In the genomic region with DNA sequence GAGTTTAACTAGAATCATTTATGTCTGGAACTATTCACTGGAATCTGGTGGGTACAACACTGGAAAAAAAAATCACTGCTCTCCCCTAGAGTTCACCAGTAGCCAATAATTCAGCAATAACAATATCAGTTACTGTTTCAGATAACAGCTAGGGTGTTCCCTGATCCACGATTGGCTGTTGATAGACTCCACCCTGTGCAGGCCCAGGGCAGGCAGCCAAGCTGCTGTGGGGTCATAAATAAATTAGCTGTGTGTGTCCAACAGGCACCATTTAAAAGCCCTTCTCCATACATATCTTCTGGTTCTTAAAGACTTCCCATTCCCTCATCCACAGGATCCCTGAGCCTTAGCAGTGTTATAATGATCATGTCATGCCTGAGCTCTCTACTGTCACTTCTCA, we compare ENCODE assay signal across 26 mouse cellular contexts.
DNase-seq lines count a peak whose midpoint lies in the region; ATAC-seq and TF ChIP-seq lines count a peak whose summit lies in the region.
"Had no signal": no experiment of that assay in that cellular context is flagged by ENCODE, and none has a peak within 500 bp of the region (broad histone marks: within the 10 kb centered on the region; RNA-seq: fewer than 3 reads in every experiment).

No protein-coding gene starts in this region.

- ATAC-seq in intestine, postnatal 0 days = peak; percentile 59
- ATAC-seq: forebrain, embryonic 16.5 days had no signal

- TF ChIP-seq CTCF in kidney, adult 2 months (conservative IDR thresholded peaks at IDR 0.05; ENCODE audit: insufficient read depth, insufficient read length, low read depth, low read length) = no peak
- no peak for TF ChIP-seq CTCF in intestine, postnatal 0 days (IDR thresholded peaks at IDR 0.05; ENCODE audit: low read depth)

- peak; percentile 12 for DNase-seq in adrenal gland, postnatal 10 days
- no peak for DNase-seq in adrenal gland, adult 18-20 months (ENCODE audit: low spot score in 2 of 2)
- DNase-seq in kidney, adult 2 months = peak; percentile 7
- no peak for DNase-seq in kidney, postnatal 25 days
- DNase-seq in kidney, postnatal 10 days = peak; percentile 40
- no peak for DNase-seq in kidney, adult 18-20 months
- DNase-seq in urinary bladder, postnatal 25 days (ENCODE audit: low spot score) = no peak
- DNase-seq: cerebellum, adult 18-20 months; gastrocnemius, adult 2 months; heart, postnatal 4 days; liver; right cerebral cortex, postnatal 4 days; thymus, adult 18-20 months; thymus, postnatal 25 days had no signal

- TF ChIP-seq POLR2A in kidney, adult 2 months (IDR thresholded peaks at IDR 0.05; ENCODE audit: low read depth, low read length) = no peak

- H3K4me3 ChIP-seq in kidney, adult 2 months (ENCODE audit: insufficient read depth, low read depth, low read length) = no peak overlapping the region
- no peak overlapping the region for H3K4me3 ChIP-seq in intestine, postnatal 0 days (ENCODE audit: low read depth, low read length)
- H3K4me3 ChIP-seq: erythroblast, embryonic 14.5 days; gastrocnemius, adult 2 months; heart, embryonic 10.5 days; hindbrain, embryonic 13.5 days; megakaryocyte, embryonic 14.5 days; midbrain, embryonic 12.5 days; myocyte; neural tube, embryonic 12.5 days had no signal

- peaks cover 7% of the 10 kb centered on the region; the same call in 1 of the 2 replicates for H3K4me1 ChIP-seq in kidney, adult 2 months (ENCODE audit: control insufficient read depth, insufficient read depth, low read length)
- H3K4me1 ChIP-seq in intestine, postnatal 0 days (replicated peaks; ENCODE audit: control insufficient read depth, insufficient read depth, low read length) = no peaks in the 10 kb centered on the region
- H3K4me1 ChIP-seq: heart, embryonic 10.5 days; hindbrain, embryonic 13.5 days; megakaryocyte, embryonic 14.5 days; midbrain, embryonic 12.5 days; neural tube, embryonic 12.5 days had no signal

- WGBS in kidney, adult 2 months = 58% methylated on average over 1 of the region's 1 CpGs
- 15% methylated on average over 1 of the region's 1 CpGs for WGBS in intestine, postnatal 0 days

- no peaks in the 10 kb centered on the region for H3K9me3 ChIP-seq in intestine, postnatal 0 days (ENCODE audit: control insufficient read depth)
- H3K9me3 ChIP-seq: heart, embryonic 10.5 days; hindbrain, embryonic 13.5 days; midbrain, embryonic 12.5 days; neural tube, embryonic 12.5 days had no signal

- no peak overlapping the region for H3K9ac ChIP-seq in intestine, postnatal 0 days (ENCODE audit: low read depth, low read length)
- H3K9ac ChIP-seq: hindbrain, embryonic 13.5 days; liver, embryonic 14.5 days; midbrain, embryonic 12.5 days; neural tube, embryonic 12.5 days had no signal

- H3K36me3 ChIP-seq in kidney, adult 2 months (ENCODE audit: control insufficient read depth, insufficient read depth, low read length) = no peaks in the 10 kb centered on the region
- no peaks in the 10 kb centered on the region for H3K36me3 ChIP-seq in intestine, postnatal 0 days (ENCODE audit: control insufficient read depth, insufficient read depth)
- H3K36me3 ChIP-seq: G1E; heart, embryonic 10.5 days; hindbrain, embryonic 13.5 days; midbrain, embryonic 12.5 days; neural tube, embryonic 12.5 days had no signal

- H3K27me3 ChIP-seq in kidney, adult 2 months (replicated peaks; ENCODE audit: control insufficient read depth, insufficient read depth, low read length) = no peaks in the 10 kb centered on the region
- no peaks in the 10 kb centered on the region for H3K27me3 ChIP-seq in intestine, postnatal 0 days (replicated peaks; ENCODE audit: control insufficient read depth, insufficient read depth, low read length)
- H3K27me3 ChIP-seq: hindbrain, embryonic 13.5 days; megakaryocyte, embryonic 14.5 days; midbrain, embryonic 12.5 days; neural tube, embryonic 12.5 days had no signal

- H3K4me2 ChIP-seq in intestine, postnatal 0 days (replicated peaks; ENCODE audit: low read depth) = no peak overlapping the region
- H3K4me2 ChIP-seq: hindbrain, embryonic 13.5 days; midbrain, embryonic 12.5 days; neural tube, embryonic 12.5 days had no signal

- no peak overlapping the region for H3K27ac ChIP-seq in kidney, adult 2 months (ENCODE audit: insufficient read depth, low read depth, low read length)
- H3K27ac ChIP-seq in intestine, postnatal 0 days (ENCODE audit: low read depth, low read length) = no peak overlapping the region
- H3K27ac ChIP-seq: gastrocnemius, adult 2 months; heart, embryonic 10.5 days; hindbrain, embryonic 13.5 days; liver, embryonic 14.5 days; midbrain, embryonic 12.5 days; neural tube, embryonic 12.5 days; stomach, postnatal 0 days had no signal

Comparison
In these comparisons a context has a peak if more than half of its experiments do, and no peak if none do; other contexts are left out.
1. DNase-seq: peak in adrenal gland, postnatal 10 days (single experiment), kidney, adult 2 months (single experiment) and kidney, postnatal 10 days (single experiment); none in adrenal gland, adult 18-20 months (0 of 2), kidney, postnatal 25 days (0 of 2), kidney, adult 18-20 months (single experiment) and urinary bladder, postnatal 25 days (single experiment).